Mouse (Mus musculus): ENCODE data around the gene Cdk6. TPM values are rescaled to one million over a fixed set of nuclear protein-coding genes. Genes with fewer than 3 reads are reported as not detected.
A peak's percentile ranks its signal among the peaks of the same experiment; 100 is the strongest.
"Not testable (repeated sequence)": the region's sequence is repeated elsewhere in the genome, so short reads cannot be mapped to it uniquely, and the experiment has no call there.

The Cdk6 gene
- polyA plus RNA-seq, 1 experiment from 2014 or later = 6.3 TPM

DNA sequence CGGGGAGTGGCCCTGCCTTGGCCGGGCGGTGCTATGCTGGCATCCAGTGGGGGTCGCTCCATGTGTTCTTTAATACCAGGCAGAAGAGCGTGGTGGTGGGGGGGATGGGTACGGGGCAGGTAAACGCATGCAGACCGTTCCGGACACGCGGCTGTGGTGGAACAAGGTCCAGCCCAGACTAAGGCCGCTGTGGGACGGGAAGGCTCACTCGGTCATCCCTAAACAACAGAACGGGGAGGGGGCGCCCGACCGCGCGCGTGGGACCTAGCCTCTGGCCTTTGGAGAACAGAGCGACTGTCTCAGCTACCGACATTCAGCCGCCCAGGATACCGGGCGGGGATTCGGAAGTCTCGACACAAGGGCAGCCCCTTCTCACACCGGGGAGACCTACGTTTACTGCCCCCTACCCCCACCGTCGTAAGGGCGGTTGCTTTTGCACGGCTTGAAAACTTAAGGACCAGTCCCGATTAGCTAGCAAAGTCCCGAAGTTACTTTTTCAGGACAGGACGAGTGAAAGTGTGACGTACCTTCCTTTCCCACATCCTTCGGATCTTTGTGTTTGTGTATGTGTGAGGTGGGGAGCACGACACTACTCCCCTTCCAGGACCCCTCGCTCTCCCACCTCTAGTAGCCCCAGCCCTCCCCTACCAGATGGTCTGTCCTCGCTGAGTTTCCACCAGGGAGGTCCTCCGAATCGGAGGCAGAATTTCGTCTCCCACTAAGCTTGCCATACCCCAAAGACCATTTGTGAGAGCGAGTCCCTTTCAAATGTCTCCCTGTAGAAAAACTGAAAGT is 1.7 kb downstream of the Cdk6 start:
- peak overlapping the region; percentile 56 for H3K4me3 ChIP-seq (ENCODE audit: low read depth, low read length)
- peak; percentile 56 for ATAC-seq
- peaks cover 5% of the 10 kb centered on the region for H3K27me3 ChIP-seq (ENCODE audit: control insufficient read depth, insufficient read depth, low read depth, low read length)
- peaks cover 25% of the 10 kb centered on the region for H3K4me1 ChIP-seq (ENCODE audit: control insufficient read depth, insufficient read depth, low read length)
- H3K9ac ChIP-seq (ENCODE audit: low read depth, low read length) = peak overlapping the region; percentile 64
- H3K9me3 ChIP-seq (replicated peaks; ENCODE audit: control insufficient read depth, low read length, poor library complexity, severe bottlenecking) = no peaks in the 10 kb centered on the region
- no peaks in the 10 kb centered on the region for H3K36me3 ChIP-seq (ENCODE audit: control insufficient read depth, insufficient read depth, low read length)
- peak overlapping the region; percentile 42; the same call in 1 of the 2 replicates for H3K27ac ChIP-seq (ENCODE audit: low read length)
- peak overlapping the region; percentile 95 for H3K4me2 ChIP-seq (ENCODE audit: low read length)
- under 1% methylated on average over 46 of the region's 46 CpGs for WGBS

GRCm38 (mm10) chr5:3343566-3344080 is 2.3 kb downstream of the Cdk6 start:
- under 1% methylated on average over 35 of the region's 37 CpGs for WGBS
- Histone ChIP-seq H3K4me1 (ENCODE audit: control insufficient read depth, insufficient read depth, low read length) (peaks cover 25% of the 10 kb centered on the region), H3K9me3 (replicated peaks; ENCODE audit: control insufficient read depth, low read length, poor library complexity, severe bottlenecking) (no peaks in the 10 kb centered on the region), H3K4me3 (ENCODE audit: low read depth, low read length) (peak overlapping the region; percentile 56), H3K27me3 (ENCODE audit: control insufficient read depth, insufficient read depth, low read depth, low read length) (peaks cover 5% of the 10 kb centered on the region), H3K27ac (ENCODE audit: low read length) (peak overlapping the region; percentile 37; the same call in 1 of the 2 replicates), H3K4me2 (ENCODE audit: low read length) (peak overlapping the region; percentile 95), H3K36me3 (ENCODE audit: control insufficient read depth, insufficient read depth, low read length) (no peaks in the 10 kb centered on the region), H3K9ac (ENCODE audit: low read depth, low read length) (peak overlapping the region; percentile 64)
- peak; percentile 63 for ATAC-seq

DNA sequence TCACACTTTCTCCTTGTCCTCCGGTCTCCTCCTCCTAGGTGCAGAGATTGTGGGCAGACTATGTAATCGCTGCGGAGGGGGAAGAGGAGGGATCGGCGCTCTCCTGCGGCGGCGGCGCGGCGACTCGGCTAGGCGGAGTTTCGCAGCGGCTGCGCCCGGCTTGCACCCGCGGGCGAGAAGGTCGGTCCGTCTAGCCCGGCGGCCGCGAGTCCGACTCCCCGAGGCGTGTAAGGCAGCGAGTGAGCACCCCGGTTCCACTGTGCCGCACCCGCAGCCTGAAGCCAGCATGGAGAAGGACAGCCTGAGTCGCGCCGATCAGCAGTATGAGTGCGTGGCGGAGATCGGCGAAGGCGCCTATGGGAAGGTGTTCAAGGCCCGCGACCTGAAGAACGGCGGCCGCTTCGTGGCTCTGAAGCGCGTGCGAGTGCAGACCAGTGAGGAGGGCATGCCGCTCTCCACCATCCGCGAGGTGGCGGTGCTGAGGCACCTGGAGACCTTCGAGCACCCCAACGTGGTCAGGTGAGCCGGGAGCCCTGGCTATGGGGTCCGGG is 2.9 kb downstream of the Cdk6 start:
- Histone ChIP-seq H3K9ac (ENCODE audit: low read depth, low read length) (peak overlapping the region; percentile 64), H3K27ac (ENCODE audit: low read length) (peak overlapping the region; percentile 38; the same call in 1 of the 2 replicates), H3K4me1 (ENCODE audit: control insufficient read depth, insufficient read depth, low read length) (peaks cover 25% of the 10 kb centered on the region), H3K36me3 (ENCODE audit: control insufficient read depth, insufficient read depth, low read length) (no peaks in the 10 kb centered on the region), H3K27me3 (ENCODE audit: control insufficient read depth, insufficient read depth, low read depth, low read length) (peaks cover 5% of the 10 kb centered on the region), H3K9me3 (replicated peaks; ENCODE audit: control insufficient read depth, low read length, poor library complexity, severe bottlenecking) (no peaks in the 10 kb centered on the region), H3K4me2 (ENCODE audit: low read length) (peak overlapping the region; percentile 95), H3K4me3 (ENCODE audit: low read depth, low read length) (peak overlapping the region; percentile 56)
- WGBS = under 1% methylated on average over 56 of the region's 58 CpGs
- peak; percentile 82 for ATAC-seq

DNA sequence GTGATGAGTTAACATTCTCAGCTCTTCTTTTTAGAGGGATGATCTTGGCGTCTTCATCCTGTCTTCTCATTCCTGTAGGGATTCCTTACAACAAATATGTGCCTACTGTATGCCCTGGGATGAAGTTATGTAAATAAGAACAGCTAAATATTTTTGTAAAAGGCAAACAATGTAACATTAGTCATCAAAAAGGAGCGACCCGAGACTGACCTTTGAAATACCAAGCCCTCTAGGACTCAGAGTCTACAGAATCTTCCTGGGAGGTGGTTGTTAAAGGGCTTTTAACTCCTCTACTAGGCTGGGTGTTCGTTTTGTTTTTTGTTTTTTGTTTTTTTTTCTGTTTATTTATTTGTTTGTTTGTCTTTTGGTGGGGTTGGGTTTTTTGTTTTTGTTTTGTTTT is 4.3 kb downstream of the Cdk6 start:
- H3K4me2 ChIP-seq (ENCODE audit: low read length) = not testable (repeated sequence)
- 58% methylated on average over 4 of the region's 4 CpGs for WGBS

GRCm38 (mm10) chr5:3349393-3349792 is 8.1 kb downstream of the Cdk6 start:
- not testable (repeated sequence) for H3K4me2 ChIP-seq (ENCODE audit: low read length); ATAC-seq; H3K4me1 ChIP-seq (ENCODE audit: control insufficient read depth, insufficient read depth, low read length); H3K36me3 ChIP-seq (ENCODE audit: control insufficient read depth, insufficient read depth, low read length); H3K9me3 ChIP-seq (replicated peaks; ENCODE audit: control insufficient read depth, low read length, poor library complexity, severe bottlenecking); H3K27ac ChIP-seq (ENCODE audit: low read length); H3K4me3 ChIP-seq (ENCODE audit: low read depth, low read length); H3K9ac ChIP-seq (ENCODE audit: low read depth, low read length); H3K27me3 ChIP-seq (ENCODE audit: control insufficient read depth, insufficient read depth, low read depth, low read length)
- 91% methylated on average over 4 of the region's 4 CpGs for WGBS

More for the DNA sequence above, 4.3 kb downstream of the Cdk6 start:
- not testable (repeated sequence) for H3K4me3 ChIP-seq (ENCODE audit: low read depth, low read length); H3K27me3 ChIP-seq (ENCODE audit: control insufficient read depth, insufficient read depth, low read depth, low read length); H3K36me3 ChIP-seq (ENCODE audit: control insufficient read depth, insufficient read depth, low read length); ATAC-seq; H3K9me3 ChIP-seq (replicated peaks; ENCODE audit: control insufficient read depth, low read length, poor library complexity, severe bottlenecking); H3K9ac ChIP-seq (ENCODE audit: low read depth, low read length); H3K27ac ChIP-seq (ENCODE audit: low read length)
- H3K4me1 ChIP-seq (ENCODE audit: control insufficient read depth, insufficient read depth, low read length) = peaks cover 25% of the 10 kb centered on the region

DNA sequence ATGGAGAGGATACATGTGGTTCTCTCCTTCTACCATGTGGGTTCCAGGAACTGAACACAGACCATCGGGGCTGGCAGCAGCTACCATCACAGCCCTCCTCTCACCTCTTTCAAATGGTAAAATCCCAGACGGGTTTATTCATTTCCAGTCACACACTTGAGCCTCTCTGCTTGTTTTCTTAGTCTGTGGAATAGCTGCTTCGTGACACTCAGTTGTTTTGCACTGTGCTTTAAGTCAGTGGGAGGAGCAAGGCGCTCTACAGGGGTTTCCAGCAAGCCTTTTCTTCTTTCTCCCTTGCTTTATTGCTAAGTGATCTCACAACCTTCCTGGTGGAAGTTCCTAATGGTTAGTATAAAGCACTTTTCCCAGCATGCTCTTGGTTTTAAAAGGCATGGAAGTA is 10.6 kb downstream of the Cdk6 start:
- H3K9me3 ChIP-seq (replicated peaks; ENCODE audit: control insufficient read depth, low read length, poor library complexity, severe bottlenecking); H3K4me3 ChIP-seq (ENCODE audit: low read depth, low read length); H3K9ac ChIP-seq (ENCODE audit: low read depth, low read length); H3K27ac ChIP-seq (ENCODE audit: low read length); H3K27me3 ChIP-seq (ENCODE audit: control insufficient read depth, insufficient read depth, low read depth, low read length); H3K4me1 ChIP-seq (ENCODE audit: control insufficient read depth, insufficient read depth, low read length); ATAC-seq; H3K4me2 ChIP-seq (ENCODE audit: low read length); H3K36me3 ChIP-seq (ENCODE audit: control insufficient read depth, insufficient read depth, low read length): not testable (repeated sequence)
- 49% methylated on average over 4 of the region's 4 CpGs for WGBS

GRCm38 (mm10) chr5:3352314-3352713 is 11.0 kb downstream of the Cdk6 start:
- 89% methylated on average over 3 of the region's 3 CpGs for WGBS
- Histone ChIP-seq H3K27me3 (ENCODE audit: control insufficient read depth, insufficient read depth, low read depth, low read length) (no peaks in the 10 kb centered on the region), H3K4me2 (ENCODE audit: low read length) (no peak overlapping the region), H3K36me3 (ENCODE audit: control insufficient read depth, insufficient read depth, low read length) (no peaks in the 10 kb centered on the region), H3K4me3 (ENCODE audit: low read depth, low read length) (no peak overlapping the region), H3K27ac (ENCODE audit: low read length) (no peak overlapping the region), H3K9ac (ENCODE audit: low read depth, low read length) (no peak overlapping the region), H3K4me1 (ENCODE audit: control insufficient read depth, insufficient read depth, low read length) (no peaks in the 10 kb centered on the region), H3K9me3 (replicated peaks; ENCODE audit: control insufficient read depth, low read length, poor library complexity, severe bottlenecking) (no peaks in the 10 kb centered on the region)
- no peak for ATAC-seq

GRCm38 (mm10) chr5:3352827-3353226 is 11.5 kb downstream of the Cdk6 start:
- Histone ChIP-seq H3K9ac (ENCODE audit: low read depth, low read length) (no peak overlapping the region), H3K27ac (ENCODE audit: low read length) (no peak overlapping the region), H3K4me3 (ENCODE audit: low read depth, low read length) (no peak overlapping the region), H3K36me3 (ENCODE audit: control insufficient read depth, insufficient read depth, low read length) (no peaks in the 10 kb centered on the region), H3K27me3 (ENCODE audit: control insufficient read depth, insufficient read depth, low read depth, low read length) (no peaks in the 10 kb centered on the region), H3K4me2 (ENCODE audit: low read length) (no peak overlapping the region), H3K4me1 (ENCODE audit: control insufficient read depth, insufficient read depth, low read length) (no peaks in the 10 kb centered on the region), H3K9me3 (replicated peaks; ENCODE audit: control insufficient read depth, low read length, poor library complexity, severe bottlenecking) (no peaks in the 10 kb centered on the region)
- ATAC-seq = no peak
- 89% methylated on average over 3 of the region's 3 CpGs for WGBS

GRCm38 (mm10) chr5:3354307-3354706 is 13.0 kb downstream of the Cdk6 start:
- no peak overlapping the region for H3K27ac ChIP-seq (ENCODE audit: low read length)
- 89% methylated on average over 5 of the region's 5 CpGs for WGBS
- no peak for ATAC-seq

More at GRCm38 (mm10) chr5:3354307-3354706, 13.0 kb downstream of the Cdk6 start:
- Histone ChIP-seq H3K27me3 (ENCODE audit: control insufficient read depth, insufficient read depth, low read depth, low read length) (no peaks in the 10 kb centered on the region), H3K9me3 (replicated peaks; ENCODE audit: control insufficient read depth, low read length, poor library complexity, severe bottlenecking) (no peaks in the 10 kb centered on the region), H3K9ac (ENCODE audit: low read depth, low read length) (no peak overlapping the region), H3K36me3 (ENCODE audit: control insufficient read depth, insufficient read depth, low read length) (no peaks in the 10 kb centered on the region), H3K4me2 (ENCODE audit: low read length) (no peak overlapping the region), H3K4me1 (ENCODE audit: control insufficient read depth, insufficient read depth, low read length) (no peaks in the 10 kb centered on the region), H3K4me3 (ENCODE audit: low read depth, low read length) (no peak overlapping the region)
